Mouse (Mus musculus) spleen, postnatal 4 days (tissue): ENCODE data around the gene Mlx.

Source experiments
- DNase-seq, 2 experiments: peaks; one replicate each; pipeline ENCODE4 v3.0.0; 2022; ENCODE audit warnings: low spot score in 2 of 2

Mlx gene

DNA sequence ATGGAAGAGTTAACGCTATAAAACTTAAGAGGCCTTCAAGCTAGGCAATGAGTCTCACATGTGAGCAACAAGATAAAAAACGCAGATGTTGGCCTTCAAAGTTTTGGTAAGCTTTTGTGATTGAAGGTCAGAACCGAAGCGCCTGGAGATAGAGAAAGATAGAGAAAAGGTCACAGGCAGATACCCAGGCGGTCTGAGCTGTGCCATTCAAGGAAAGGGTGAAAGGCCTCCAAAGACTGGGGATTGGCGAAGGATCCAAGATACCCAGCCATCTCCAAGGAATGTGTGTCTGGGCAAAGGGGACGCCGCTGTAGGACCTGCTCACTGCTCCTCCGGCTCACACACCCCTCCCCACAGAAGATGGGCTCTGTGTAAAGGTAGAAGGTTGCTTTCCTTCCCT is 22.1 kb upstream of the Mlx start:
- no peak for DNase-seq

- peak; percentile 87 to 96 for DNase-seq
Observed at GRCm38 (mm10) chr11:101066549-101067412, 20.3 kb upstream of the Mlx start.

GRCm38 (mm10) chr11:101069391-101070188 is 17.5 kb upstream of the Mlx start, which contains the start of gene Naglu:
TSS of gene Naglu (plus strand) at chr11:101070012.
- DNase-seq, result peak; percentile 94 to 97

DNA sequence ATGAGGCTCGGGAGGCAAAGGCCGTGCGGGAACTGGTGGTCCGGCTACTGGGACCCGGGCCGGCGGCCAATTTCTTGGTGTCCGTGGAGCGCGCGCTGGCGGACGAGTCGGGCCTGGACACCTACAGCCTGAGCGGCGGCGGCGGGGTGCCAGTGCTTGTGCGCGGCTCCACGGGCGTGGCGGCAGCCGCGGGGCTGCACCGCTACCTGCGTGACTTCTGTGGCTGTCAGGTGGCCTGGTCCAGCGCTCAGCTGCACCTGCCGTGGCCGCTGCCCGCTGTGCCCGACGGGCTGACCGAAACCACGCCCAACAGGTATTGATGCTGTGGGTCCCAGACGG is 16.9 kb upstream of the Mlx start:
- no peak for DNase-seq

DNA sequence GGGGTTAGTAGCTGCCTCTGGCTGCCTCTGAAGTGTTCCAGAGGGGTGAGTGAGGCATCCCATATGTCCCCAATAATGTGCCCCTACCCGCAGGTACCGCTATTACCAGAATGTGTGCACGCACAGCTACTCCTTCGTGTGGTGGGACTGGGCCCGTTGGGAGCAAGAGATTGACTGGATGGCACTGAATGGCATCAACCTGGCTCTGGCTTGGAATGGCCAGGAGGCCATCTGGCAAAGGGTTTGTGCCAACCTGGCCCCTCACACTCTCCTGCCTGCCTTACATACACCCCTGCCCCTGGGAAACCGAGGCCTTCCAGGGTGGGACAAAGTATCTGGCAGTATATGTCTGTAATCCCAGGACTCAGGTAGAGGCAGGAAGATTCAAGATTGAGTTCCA is 16.1 kb upstream of the Mlx start:
- no peak for DNase-seq

DNA sequence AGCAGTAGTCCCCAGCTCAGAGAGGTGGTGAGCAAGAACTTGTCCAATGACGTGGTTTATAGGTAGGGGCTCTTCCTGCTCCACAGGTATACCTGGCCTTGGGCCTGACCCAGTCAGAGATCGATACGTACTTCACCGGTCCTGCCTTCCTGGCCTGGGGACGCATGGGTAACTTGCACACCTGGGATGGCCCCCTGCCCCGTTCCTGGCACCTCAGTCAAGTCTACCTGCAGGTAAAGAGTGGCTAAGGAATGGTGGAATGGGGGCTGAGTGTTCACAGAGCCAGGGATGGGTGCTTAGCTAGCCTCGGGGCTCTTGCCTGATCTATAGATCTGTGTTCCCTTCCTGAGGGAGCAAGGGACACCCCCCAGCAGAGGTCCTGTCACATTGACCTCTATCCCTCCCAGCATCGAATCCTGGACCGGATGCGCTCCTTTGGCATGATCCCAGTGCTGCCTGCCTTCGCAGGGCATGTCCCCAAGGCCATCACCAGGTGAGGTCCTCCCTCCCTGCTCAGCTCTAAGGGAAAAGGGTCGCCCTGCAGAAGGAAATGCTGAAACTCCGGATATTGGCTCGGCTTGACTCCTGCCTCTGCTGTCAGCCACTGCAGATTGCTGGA is 15.2 kb upstream of the Mlx start:
- no peak for DNase-seq

GRCm38 (mm10) chr11:101078121-101078520 is 9.0 kb upstream of the Mlx start, which contains the start of gene Hsd17b1:
TSS of gene Hsd17b1 (plus strand) at chr11:101078411.
- no peak for DNase-seq

DNA sequence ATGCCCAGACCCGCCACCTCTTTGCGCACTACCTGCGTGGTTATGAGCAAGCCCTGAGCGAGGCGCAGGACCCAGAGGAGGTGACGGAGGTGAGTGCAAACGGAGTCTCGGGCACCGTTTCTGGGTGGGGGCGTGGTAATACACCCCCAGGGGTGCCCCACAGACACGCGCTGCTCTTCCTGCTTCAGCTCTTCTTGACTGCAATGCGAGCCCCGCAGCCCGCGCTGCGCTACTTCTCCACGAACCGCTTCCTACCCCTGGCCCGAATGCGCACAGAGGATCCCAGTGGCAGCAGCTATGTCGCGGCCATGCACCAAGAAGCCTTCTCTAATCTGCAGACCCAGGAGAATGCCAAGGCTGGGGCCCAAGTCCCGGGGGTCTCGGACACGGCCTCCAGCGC is 7.3 kb upstream of the Mlx start:
- no peak for DNase-seq

- no peak for DNase-seq
Observed at GRCm38 (mm10) chr11:101080421-101080820, 6.7 kb upstream of the Mlx start.

DNA sequence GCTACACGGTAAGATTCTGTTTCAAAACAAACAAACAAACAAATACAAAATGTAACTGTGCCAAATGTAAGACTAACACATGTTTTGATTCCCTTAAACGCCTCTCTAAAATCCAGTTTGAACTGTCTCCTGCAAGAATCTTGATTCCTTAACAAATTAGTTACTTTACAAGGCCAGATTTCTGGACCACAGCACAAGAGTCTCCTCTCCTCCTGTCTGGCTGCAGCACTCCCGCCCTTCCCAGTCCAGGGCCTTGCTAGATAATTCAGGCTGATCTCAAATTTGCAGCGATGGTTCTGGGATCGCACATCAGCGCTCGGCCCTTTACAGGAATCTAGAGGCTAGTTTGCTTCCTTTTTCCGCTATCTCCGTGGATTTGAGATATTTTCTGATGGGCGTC is 5.4 kb upstream of the Mlx start:
- peak in 1 of 2 experiments; percentile 56 for DNase-seq

GRCm38 (mm10) chr11:101082208-101083082 is 4.6 kb upstream of the Mlx start, which contains the start of gene Coasy:
TSS of gene Coasy (plus strand) at chr11:101082565.
- DNase-seq, result peak; percentile 77 to 87

GRCm38 (mm10) chr11:101083083-101083697 is 3.9 kb upstream of the Mlx start:
- DNase-seq, result no peak

DNA sequence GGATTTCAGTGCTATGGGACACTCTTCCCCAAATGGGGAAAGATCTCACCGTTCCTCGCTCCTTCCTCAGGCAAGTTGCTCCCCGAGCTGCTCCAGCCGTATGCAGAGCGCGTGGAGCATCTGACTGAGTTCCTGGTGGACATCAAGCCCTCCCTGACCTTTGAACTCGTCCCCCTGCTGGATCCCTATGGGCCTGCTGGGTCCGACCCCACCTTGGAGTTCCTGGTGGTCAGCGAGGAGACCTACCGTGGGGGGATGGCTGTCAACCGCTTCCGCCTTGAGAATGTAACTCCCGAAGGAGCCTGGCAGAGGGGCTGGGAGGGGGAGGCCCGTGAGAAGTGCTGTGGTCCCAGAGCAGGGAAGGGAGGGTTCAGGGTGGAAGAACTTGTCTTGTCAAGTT is 2.8 kb upstream of the Mlx start:
- DNase-seq, result no peak

GRCm38 (mm10) chr11:101084811-101085210 is 2.3 kb upstream of the Mlx start:
- DNase-seq, result no peak

GRCm38 (mm10) chr11:101085617-101086322 is 1.3 kb upstream of the Mlx start:
- no peak for DNase-seq

DNA sequence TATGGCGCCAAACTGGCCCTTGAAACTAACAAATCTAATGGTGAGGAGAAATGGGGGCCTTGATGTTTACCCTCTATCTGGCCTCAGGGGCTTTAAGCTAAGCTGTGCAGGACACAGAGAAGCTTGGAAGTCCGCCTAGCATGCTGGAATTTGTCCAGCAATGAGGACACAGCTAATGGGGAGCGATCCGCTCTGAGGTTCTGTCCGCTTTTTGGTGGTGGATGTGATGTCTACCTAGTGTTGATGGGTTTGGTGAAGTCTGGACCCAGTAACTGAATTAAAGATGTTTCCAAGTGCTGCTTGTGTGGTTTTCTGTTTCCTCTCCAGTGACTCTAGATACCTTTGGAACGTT is 778 bp upstream of the Mlx start:
- DNase-seq, result no peak

DNA sequence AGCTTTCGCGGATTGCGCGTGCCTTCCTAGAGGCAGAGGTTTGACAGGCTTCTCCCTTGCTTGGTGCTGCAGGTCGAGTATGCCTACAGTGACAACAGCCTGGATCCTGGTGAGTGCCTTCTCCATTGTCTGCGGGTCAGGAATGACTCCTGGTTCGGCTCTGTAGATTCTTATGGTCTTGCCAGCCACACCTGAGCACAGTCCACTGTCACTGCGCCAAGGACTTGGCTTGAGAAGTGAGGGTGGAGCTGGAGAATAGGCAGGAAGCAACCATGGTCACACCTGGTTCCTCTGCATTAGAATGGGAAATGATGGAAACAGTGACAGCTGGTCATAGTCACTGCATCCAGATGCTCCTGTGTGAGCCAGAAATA is 592 bp downstream of the Mlx start:
- DNase-seq, result no peak

- no peak for DNase-seq
Observed at GRCm38 (mm10) chr11:101089931-101090330, 2.9 kb downstream of the Mlx start.

GRCm38 (mm10) chr11:101094930-101095313 is 7.8 kb downstream of the Mlx start:
- DNase-seq, result no peak

GRCm38 (mm10) chr11:101095314-101096024 is 8.4 kb downstream of the Mlx start, which contains the start of gene Psmc3ip:
TSS of gene Psmc3ip (minus strand) at chr11:101095436.
- DNase-seq, result peak; percentile 94 to 96
